Mouse (Mus musculus) urinary bladder, postnatal 25 days (tissue): ENCODE data around the gene Stim2.

Experiments used
- DNase-seq: peaks from one replicate; pipeline ENCODE4 v3.0.0; 2022; ENCODE audit warnings: low spot score

Gene Stim2

DNA sequence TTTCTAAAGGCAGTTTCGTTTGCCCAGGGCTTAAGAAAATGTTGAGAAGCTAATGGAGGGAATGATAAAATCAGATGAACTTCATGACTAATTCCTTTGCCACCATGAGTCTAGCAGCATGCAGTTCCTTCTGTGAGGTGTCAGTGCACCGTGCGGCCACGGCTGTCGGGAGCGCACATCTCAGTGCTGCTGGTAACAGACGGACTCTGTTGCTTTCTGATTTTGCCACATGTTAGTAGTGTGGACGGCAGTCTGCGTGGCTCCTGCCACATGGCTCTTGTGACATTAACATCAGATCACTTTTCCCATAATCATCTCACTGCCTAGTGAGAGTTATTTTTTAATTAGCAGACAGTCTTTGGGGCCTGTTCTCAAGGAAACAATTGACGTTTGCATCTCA is 118.2 kb downstream of the Stim2 start:
- no peak for DNase-seq

DNA sequence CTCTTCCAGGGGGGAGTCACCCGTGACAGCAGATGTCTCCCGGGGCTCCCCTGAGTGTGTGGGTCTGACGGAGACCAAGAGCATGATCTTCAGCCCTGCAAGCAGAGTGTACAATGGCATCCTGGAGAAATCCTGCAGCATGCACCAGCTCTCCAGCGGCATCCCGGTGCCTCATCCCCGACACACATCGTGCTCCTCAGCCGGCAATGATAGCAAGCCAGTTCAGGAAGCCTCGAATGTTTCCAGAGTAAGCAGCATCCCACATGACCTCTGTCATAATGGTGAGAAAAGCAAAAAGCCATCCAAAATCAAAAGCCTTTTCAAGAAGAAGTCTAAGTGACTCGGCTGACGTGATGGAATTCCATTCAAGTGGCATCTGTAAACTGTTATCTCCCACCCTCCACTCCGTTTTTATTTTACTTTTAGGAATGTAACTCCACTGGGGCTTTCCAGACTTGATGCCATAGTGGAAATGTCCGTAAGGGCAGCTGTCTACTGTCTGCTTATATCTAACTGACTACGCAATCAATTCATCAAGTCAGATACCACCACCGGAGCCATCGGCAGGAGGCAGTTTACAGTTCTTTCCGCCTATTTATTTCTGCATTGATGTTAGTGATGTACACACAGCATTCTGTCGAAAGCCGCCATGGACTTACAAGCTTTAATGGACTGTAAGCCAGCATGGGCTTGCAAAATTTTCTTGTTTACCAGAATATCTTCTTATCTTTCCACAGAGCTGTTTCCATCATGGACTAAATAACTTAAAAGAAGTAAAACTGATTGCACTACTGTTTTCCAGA is 120.3 kb downstream of the Stim2 start:
- DNase-seq: no peak

DNA sequence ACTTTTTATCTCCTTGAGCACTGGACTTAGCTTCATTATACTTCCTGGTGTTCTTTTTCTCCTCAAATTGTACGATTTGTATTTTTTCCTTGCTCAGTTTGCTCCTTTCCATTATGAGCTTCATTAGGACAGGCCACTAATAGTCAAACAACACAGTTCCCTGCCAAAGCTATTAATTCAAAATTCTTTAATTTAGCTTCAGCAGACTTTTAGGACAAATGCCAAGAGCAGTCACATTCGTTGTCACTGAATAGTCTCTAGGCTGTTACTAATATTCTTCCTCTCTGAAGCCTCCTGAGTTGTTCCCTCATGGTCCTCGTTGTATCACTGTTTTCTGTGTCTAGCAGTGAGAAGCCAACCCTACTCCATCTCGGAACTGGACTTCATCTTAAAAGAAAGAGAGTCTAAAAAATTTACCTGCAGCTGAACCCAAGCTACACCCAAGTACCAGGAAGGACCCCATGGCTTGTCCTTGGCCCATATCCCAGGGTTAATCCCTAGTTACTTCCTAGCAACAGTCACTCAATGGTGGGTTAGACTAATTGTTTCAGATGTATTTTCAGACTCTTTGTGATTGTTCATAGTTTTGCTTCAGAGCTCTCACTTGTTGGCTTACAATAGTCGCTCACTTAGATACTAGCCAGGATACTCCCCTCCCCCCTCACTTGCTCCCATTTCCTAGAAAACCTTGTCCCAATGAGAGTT is 149.9 kb downstream of the Stim2 start:
- no peak for DNase-seq

DNA sequence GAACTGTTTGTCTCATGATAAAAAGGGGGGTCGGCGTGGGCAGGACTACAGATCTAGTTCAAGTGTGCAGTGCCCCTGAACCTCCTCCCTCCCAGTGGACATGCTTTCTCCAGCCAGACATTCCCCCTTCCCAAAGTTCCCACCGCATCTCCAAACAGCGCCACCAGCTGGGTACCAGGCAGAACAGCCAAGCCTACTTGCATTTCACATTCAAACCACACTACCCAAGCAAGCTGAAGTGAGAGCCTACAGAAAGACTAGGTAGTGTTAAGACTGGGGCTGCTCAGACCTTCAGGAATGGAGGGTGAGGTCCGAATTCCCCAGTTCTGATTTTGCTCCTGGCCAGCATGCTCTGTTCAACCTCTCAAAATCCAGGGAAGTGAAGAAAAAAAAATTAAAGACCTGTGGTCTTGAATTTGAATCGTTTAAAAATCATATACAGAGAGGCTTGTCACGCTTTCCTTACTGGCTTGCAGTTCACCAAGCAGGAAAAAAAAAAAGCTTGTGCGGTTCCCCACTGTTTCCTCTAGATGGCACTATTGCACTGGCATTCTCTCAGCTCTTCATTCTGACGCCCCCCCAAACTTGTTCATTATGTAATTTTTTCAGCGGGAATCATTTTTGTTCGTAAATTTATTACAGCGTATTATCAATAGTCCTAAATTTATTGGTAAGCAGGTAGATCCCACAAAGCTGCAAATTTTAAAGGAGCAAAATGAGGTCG is 156.4 kb downstream of the Stim2 start:
- no peak for DNase-seq

DNA sequence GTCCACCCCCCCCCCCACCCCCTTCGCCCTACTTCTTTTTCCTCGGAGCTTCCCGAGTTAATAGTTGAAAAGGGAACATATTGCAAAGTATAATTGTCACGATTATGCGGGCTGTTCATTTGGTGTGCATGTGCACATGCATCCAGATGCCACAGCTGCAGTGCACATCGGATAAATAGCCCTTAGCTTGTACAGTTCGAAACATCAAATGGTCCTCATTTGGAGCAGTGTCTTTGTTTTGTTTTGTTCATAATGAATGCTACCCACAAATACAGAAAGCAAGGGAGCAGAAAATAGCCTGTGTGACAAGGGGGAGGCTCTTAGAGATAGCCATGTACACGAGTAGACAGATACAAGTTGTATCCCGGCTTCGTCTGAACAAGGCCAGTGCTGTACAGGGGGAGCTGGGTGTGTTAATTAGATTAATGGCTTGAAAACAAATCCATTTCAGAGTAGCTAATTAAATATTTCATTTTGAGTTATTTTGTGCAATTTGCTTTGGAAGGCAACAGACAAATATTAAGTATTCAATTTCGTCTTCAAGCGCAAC is 157.0 kb downstream of the Stim2 start:
- DNase-seq: no peak

DNA sequence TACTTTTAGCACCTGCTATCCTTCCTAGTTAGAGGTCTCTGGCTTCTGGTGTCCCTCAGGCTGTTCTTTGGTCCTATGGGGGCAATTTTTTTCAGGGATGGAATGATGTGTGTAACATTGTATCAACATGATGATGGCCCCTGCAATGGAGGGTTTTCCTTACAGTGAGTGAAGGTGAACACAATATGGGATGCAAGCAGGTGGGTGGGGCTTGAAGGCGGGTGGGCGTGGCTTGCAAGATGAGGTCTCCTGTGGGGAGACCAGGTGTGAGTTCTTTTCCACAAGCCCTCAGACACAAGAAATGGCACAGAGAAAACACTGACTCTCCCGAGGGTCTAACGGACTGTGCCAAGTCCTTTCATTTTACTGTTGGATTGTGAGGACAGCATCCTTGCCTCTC is 157.6 kb downstream of the Stim2 start:
- DNase-seq: no peak

DNA sequence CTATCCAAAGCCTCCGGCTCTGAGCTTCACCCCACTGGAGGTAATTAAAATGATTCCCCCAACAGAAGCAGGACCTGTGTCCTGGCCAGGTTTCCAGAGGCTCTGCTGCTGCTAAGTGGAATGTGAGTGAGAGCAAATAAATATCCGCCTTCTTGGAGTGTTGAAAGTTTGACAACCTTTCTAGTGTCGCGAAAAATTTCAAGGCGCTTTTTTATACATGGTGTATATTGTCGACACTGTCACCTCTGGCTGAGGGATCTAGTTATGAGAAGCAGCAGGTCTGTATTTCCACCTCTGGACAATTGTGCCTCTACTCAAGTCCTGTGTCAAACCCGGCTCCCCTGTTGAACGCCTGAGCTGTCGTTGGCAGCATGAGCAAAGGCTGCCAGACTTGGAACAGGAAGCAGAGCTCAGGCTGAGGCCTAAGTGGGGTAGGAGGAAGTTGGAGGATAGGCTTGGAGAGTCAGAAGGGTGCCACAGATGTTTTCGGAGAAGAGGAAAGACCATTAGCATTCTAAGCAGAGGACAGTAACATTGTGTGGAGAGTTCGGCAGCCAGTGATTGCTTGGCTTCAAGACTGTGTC is 158.7 kb downstream of the Stim2 start:
- DNase-seq: no peak

DNA sequence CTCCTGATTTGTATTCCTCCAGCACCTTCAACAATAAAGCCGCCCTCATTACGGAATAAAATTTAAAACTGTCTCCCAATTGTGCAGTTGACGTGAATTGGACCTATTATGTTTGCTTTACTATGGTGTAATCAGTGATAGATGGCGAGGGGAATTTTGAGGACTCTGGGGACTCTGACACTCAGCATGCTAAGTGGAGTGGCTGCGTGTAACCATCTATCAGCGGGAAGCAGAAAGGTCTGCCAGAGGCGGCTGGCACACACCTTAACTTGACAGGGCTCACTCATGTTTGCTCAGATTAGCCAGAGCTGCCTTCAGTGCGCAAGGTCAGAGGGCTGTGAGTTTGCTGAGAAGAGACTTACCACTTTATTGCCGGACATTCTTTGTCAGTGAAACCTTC is 159.9 kb downstream of the Stim2 start:
- DNase-seq: no peak

DNA sequence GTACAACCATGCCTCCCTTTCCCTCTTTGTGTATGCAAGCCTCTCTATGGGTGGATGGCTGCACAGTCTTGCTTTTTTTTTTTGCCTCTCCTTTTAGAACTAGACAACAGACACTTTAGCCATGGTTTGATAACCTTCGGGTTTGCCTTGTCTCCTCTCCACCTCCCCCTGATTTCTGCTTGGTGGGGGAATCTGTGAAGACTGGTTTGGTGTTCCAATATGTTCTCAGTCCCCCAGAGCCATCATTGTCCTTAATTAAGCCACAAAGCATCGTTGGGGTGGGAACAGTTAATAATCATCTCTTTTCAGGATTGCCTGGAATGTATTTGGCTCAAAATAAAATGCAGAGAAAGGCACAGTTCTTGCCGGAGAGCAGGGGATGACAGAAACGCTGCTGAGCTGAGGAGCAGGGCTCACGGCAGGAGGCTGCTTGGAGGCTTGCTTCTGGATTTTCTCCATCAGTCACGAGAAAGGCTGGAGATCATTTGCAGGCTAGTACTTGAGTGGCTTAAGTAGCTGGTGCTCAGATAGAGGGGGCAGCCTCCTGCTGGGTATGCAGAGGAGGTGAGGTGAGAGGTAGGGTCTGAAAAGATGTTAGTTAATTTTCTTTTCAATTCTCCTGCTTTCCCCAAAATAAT is 161.0 kb downstream of the Stim2 start:
- no peak for DNase-seq

DNA sequence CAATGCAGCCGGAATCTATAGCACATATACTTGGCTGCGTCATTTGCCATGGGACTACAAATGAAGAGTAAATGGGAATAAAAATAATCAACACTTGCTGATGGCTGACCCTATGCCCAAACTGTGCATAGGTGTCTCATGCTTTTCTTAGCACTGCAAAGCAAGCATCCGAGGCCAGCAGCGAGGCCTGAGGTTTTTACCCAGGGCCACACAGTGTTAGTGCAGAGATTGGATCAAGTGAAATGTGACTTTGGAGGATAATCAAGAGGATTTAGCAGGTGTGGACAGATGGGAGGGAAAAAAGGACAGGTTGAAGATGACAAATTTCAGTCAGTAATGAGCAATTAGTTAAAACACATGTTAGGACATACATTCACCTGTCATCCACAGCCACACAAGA is 162.3 kb downstream of the Stim2 start:
- DNase-seq: no peak

DNA sequence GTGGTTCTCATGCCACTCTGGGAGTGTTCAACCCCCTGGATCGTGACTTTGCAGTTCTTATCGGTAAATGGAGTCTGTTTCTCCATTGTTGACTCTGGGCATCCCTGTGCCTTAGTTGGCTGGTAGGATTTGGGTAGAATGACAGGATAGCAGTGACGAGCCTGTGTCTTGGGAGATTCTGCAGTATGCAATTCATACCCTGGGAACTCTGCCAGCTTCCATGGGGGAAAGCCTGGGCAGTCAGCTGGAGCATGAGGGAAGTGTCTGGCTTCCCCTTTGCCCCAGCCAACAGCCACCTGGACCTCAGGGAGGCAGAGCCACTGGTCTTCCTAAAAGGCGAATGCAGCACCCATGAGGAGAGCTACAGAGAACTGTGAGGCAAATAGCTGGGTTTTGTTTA is 165.6 kb downstream of the Stim2 start:
- no peak for DNase-seq
